Mouse (Mus musculus): ENCODE data around the gene Pld2. TPM values are rescaled to one million over a fixed set of nuclear protein-coding genes. Genes with fewer than 3 reads are reported as not detected.
"Not testable (repeated sequence)": the region's sequence is repeated elsewhere in the genome, so short reads cannot be mapped to it uniquely, and the experiment has no call there.

Pld2 gene
- total RNA-seq, 2 experiments from 2014 or later: not detected

GRCm38 (mm10) chr11:70524782-70525181, 15.1 kb upstream of the Pld2 start:
- peak; percentile 33 for ATAC-seq (replicated peaks; ENCODE audit: low FRiP score, poor library complexity, severe bottlenecking)

GRCm38 (mm10) chr11:70525184-70525678, 14.6 kb upstream of the Pld2 start, which contains the start of gene Psmb6:
Gene Psmb6 (plus strand): TSS chr11:70525367.
- peak; percentile 99 for ATAC-seq (replicated peaks; ENCODE audit: low FRiP score, poor library complexity, severe bottlenecking)

- no peak for ATAC-seq (replicated peaks; ENCODE audit: low FRiP score, poor library complexity, severe bottlenecking)
These were observed 14.1 kb upstream of the Pld2 start for GRCm38 (mm10) chr11:70525726-70526125.

GRCm38 (mm10) chr11:70526211-70526610, 13.7 kb upstream of the Pld2 start:
- no peak for ATAC-seq (replicated peaks; ENCODE audit: low FRiP score, poor library complexity, severe bottlenecking)

- no peak for ATAC-seq (replicated peaks; ENCODE audit: low FRiP score, poor library complexity, severe bottlenecking)
These were observed 11.3 kb upstream of the Pld2 start for GRCm38 (mm10) chr11:70528610-70529009.

- ATAC-seq (replicated peaks; ENCODE audit: low FRiP score, poor library complexity, severe bottlenecking): not testable (repeated sequence)
These were observed 8.8 kb upstream of the Pld2 start for GRCm38 (mm10) chr11:70531065-70531464.

- ATAC-seq (replicated peaks; ENCODE audit: low FRiP score, poor library complexity, severe bottlenecking): no peak
These were observed 7.0 kb upstream of the Pld2 start, which contains the start of gene Gm40193 for GRCm38 (mm10) chr11:70532839-70533238. Gene Gm40193 (minus strand): TSS chr11:70532939.

- ATAC-seq (replicated peaks; ENCODE audit: low FRiP score, poor library complexity, severe bottlenecking): no peak
These were observed 441 bp upstream of the Pld2 start for GRCm38 (mm10) chr11:70539423-70539822.

GRCm38 (mm10) chr11:70540928-70541327, 1.1 kb downstream of the Pld2 start:
- ATAC-seq (replicated peaks; ENCODE audit: low FRiP score, poor library complexity, severe bottlenecking): no peak

- ATAC-seq (replicated peaks; ENCODE audit: low FRiP score, poor library complexity, severe bottlenecking): no peak
These were observed 1.6 kb downstream of the Pld2 start for GRCm38 (mm10) chr11:70541415-70541814.

GRCm38 (mm10) chr11:70544496-70544895, 4.6 kb downstream of the Pld2 start:
- no peak for ATAC-seq (replicated peaks; ENCODE audit: low FRiP score, poor library complexity, severe bottlenecking)

- ATAC-seq (replicated peaks; ENCODE audit: low FRiP score, poor library complexity, severe bottlenecking): no peak
These were observed 11.7 kb downstream of the Pld2 start for GRCm38 (mm10) chr11:70551526-70551925.

- ATAC-seq (replicated peaks; ENCODE audit: low FRiP score, poor library complexity, severe bottlenecking): no peak
These were observed 14.1 kb downstream of the Pld2 start for GRCm38 (mm10) chr11:70553940-70554339.

GRCm38 (mm10) chr11:70557545-70557944, 17.7 kb downstream of the Pld2 start:
- no peak for ATAC-seq (replicated peaks; ENCODE audit: low FRiP score, poor library complexity, severe bottlenecking)

GRCm38 (mm10) chr11:70561937-70562286, 22.0 kb downstream of the Pld2 start:
- no peak for ATAC-seq (replicated peaks; ENCODE audit: low FRiP score, poor library complexity, severe bottlenecking)

GRCm38 (mm10) chr11:70562287-70562994, 22.6 kb downstream of the Pld2 start, which contains the start of gene Mink1:
Gene Mink1 (plus strand): TSS chr11:70562881.
- peak; percentile 69 for ATAC-seq (replicated peaks; ENCODE audit: low FRiP score, poor library complexity, severe bottlenecking)

- 0 out of 2 replicates have a peak, but pooled peaks have one; percentile 34 for ATAC-seq (replicated peaks; ENCODE audit: low FRiP score, poor library complexity, severe bottlenecking)
These were observed 23.2 kb downstream of the Pld2 start for GRCm38 (mm10) chr11:70562995-70563469.

GRCm38 (mm10) chr11:70563470-70564275, 23.8 kb downstream of the Pld2 start:
- ATAC-seq (replicated peaks; ENCODE audit: low FRiP score, poor library complexity, severe bottlenecking): no peak

GRCm38 (mm10) chr11:70564276-70564873, 24.5 kb downstream of the Pld2 start:
- ATAC-seq (replicated peaks; ENCODE audit: low FRiP score, poor library complexity, severe bottlenecking): no peak

GRCm38 (mm10) chr11:70566586-70566985, 26.7 kb downstream of the Pld2 start:
- no peak for ATAC-seq (replicated peaks; ENCODE audit: low FRiP score, poor library complexity, severe bottlenecking)
